Mouse (Mus musculus): ENCODE measurements around the gene Cyp2d10. TPM values are rescaled to one million over a fixed set of nuclear protein-coding genes. Genes with fewer than 3 reads are reported as not detected.
"Not testable (repeated sequence)": the region's sequence is repeated elsewhere in the genome, so short reads cannot be mapped to it uniquely, and the experiment has no call there.

Gene Cyp2d10
- total RNA-seq, 2 experiments from 2014 or later = 0.83 TPM; not detected in 1

DNA sequence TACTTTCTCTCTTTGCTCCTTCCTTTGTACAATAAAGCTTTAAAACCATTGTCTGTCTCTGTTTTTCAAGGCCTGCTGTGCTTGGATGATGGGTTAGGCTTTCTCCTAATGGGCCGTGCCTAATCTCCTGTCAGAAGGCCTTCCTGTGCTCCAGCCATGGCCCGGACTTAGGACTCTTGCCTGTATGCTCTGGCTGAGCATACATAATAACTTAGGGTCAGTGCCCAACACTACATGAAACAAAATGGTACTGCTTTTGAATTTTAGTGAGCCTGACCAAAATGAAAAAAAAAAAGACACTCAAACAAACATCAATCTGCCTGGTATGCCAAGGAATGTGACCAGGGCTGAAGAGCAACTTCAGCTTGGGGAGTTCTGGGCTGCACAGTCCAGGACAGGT is 5.5 kb downstream of the Cyp2d10 start:
- DNase-seq = no peak

DNA sequence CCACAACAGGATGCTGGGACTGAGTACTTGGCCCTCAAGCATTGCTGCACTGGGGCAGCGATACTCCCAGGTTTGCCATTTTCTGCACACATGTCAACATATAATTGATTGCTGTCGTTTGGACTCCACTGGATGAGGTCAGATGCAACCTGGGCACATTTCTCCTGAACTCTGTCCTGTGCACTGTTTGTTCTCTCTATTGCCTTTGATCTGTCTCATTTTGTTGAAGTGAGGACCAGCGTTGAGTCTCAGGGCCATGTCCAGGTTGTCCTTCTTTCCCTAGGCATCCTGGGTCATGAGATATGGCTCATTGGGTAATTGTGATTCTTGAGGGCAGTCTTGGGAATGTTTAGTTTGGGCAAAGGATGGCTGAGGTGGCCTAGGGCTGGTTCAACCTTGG is 11.0 kb downstream of the Cyp2d10 start:
- not testable (repeated sequence) for DNase-seq

DNA sequence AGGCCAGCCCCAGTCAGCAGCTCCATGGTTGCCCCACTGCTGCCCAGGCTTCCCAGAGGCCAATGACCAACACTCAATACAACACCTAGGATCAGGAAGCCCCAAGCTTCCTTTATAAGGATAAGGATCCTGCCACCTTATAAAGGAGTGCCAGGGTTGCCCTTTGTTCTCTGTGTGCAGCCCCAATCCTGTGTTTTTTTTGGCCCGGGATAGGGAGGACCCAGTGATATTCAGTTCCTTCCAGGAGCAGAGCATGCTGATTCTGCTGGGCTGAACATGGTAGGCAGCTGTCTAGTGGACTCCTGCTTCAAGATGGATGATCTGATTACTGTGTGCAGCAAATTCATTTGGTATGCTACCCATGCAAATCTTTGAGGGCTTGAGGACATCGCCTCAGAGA is 13.1 kb downstream of the Cyp2d10 start, which contains the start of gene Cyp2d11:
TSS of gene Cyp2d11 (minus strand) at position 101 of the 400 bp plus-strand sequence.
- not testable (repeated sequence) for DNase-seq

DNA sequence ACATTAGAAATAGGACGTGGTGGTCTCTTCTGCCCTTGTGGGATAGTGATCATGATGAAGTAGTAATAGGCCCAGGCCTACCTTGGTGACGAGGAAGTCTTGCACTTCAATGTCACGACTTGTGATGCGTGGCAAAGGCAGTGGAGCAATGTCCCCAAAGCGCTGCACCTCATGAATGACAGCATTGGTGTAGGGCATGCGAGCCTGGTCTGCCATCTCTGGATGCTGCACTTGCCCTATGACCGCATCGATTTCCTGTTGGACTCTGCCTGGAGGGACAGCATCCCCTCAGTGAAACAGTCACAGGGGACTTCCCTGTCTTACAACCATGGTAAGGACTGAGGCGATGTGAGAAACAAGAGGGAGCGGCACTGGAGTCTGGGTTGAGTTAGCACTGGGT is 17.1 kb downstream of the Cyp2d10 start:
- not testable (repeated sequence) for DNase-seq

DNA sequence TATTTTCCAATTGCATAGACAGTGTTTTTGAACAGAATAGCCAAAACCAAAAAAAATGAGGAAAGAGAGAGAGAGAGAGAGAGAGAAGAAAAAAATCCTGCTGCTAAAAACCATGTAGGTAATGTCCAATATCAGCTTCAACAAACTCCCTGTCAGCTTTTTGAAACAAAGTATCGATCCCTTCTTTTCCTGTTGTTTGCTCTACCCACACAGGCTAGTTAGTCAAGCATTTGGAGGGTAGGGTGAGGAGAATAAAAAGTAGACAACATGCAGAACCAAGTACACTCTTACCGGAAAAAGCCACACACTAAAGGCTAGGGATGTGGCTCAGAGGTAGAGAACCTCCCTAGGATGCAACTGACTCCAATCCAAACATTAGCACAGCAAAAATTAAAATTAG is 21.3 kb downstream of the Cyp2d10 start:
- DNase-seq = no peak

DNA sequence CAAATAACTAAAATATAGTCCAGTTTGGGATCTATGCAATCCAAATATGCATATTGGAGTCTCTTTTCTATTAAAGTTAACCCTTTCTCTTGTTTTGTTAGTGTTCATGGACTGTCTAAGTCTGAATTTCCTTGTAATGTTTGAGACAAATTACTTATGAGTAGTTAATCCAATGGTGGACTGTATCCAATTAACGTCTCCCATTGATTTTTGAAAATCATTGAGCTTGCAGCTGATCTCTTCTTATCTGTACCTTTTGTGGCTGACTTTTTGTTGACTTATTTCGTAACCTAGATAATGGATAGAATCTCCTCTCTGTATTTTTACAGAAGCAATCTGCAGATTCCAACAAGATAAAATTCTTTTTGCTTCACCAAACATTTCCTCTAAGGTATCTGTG is 24.6 kb downstream of the Cyp2d10 start:
- no peak for DNase-seq

DNA sequence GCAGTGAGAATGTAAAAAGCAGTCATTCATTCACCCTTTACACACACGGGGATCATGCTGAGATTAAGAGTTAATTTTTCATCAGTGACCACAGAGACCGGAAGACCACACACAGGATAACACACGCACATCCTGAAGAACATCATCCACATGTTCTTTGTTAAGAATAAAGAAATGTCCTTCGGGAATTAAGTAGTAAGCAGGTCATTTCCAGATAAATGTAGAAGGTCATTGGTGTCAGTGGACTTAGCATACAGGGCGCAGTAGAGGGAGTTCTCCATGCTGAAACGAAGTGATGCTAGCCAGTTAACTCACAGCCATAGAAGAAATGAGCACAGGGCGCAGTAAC is 26.3 kb downstream of the Cyp2d10 start:
- no peak for DNase-seq

DNA sequence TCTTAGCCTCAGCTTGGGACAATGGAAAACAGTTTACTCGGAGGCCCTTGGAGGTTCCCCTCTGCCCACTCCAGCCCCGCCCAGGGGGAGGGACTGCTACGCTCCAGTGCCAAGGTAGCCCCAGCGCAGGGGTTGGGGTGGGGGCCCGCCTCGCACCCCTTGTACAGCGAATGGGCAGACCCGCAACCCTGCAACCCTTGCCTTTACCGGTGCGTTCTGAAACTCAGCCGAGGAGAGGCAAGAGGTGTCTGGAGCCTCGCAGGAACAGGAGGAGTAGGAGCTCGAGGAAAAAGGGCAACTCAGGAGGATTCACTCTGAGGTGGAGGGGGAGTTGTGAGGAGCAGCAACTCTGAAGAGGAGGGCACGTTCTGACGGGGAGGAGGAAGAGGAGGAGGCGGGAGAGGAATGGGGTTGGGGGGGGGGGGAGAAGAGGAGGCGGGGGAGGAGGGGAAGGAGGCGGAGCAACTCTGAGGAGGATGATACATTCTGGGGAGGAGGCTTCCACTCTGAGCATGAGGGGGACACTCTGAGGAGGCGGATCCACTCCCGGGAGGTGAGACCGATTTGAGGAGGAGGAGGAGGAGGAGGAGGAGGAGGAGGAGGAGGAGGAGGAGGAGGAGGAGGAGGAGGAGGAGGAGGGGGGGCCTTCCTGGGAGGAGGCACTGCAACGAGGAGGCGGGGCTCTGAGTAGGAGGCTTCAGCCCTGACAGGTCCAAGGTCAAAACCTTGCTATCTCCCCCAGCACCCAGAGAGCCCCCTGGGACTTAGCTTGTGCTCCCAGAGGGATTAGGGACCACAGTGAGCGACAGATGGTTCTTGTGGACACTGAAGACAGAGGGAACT is 26.9 kb downstream of the Cyp2d10 start, which contains the start of gene Cyp2d22:
TSS of gene Cyp2d22 (minus strand) at position 390 of the 843 bp plus-strand sequence.
- peak; percentile 67 to 81 for DNase-seq

DNA sequence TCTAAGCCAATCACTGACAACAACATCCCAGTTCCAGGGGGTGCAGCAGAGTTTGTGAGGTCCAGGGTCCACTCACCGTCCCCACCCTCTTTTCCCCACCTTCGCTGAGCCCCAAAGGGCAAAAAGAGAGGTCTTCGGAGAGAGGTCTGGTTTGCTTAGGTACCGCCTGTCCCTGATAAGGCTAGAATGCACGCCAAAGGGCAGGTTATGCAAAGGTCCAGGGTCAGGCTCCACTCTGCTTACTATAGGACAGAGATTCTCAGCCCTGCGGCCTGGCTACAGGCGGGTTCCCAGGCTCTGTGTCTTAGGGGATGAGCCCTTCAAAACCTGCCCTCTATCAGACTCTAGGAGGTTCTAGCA is 27.5 kb downstream of the Cyp2d10 start:
- DNase-seq = no peak

DNA sequence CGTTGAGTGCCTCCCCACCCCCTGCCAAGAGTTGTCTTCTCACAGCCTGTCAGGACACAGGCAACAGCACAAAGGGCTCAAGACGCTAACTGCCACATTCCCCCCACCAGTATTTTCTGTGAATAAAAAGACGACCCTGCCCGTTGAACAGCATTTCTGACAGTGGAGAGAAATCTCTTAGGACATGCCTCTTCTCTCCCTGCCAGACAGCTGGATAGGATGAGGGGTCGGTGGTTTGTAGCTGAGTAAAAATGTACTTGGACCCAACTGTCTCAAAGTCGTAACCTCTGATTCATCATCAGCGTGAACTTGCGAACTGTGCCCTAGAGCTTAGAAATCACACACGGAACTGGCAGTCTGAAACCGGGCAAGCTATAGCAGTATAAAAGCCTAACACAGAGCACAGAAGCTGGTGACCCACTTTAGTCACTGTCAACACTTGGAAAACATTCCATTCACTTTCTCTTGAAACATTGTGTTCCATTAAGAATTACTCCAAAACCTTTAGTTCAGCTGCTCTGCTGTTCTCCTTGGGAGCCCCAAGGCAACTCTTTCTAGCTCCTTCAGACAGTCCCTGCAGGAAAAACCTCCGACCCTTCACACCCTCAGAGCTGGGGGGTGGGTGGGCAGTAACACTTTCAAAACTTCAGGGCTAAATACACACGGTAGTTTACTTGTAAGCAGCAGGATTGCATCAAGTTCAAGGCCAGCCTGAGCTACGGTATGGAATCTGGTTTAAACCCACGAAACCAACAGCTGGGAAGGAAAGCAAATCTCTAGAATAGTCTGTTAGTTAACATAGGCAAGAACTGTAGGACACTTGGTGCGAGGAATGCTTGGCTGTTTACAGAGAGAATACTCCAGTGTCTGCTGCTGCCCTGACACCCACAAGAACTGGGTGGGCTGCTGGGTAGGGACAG is 28.5 kb downstream of the Cyp2d10 start:
- DNase-seq = no peak

DNA sequence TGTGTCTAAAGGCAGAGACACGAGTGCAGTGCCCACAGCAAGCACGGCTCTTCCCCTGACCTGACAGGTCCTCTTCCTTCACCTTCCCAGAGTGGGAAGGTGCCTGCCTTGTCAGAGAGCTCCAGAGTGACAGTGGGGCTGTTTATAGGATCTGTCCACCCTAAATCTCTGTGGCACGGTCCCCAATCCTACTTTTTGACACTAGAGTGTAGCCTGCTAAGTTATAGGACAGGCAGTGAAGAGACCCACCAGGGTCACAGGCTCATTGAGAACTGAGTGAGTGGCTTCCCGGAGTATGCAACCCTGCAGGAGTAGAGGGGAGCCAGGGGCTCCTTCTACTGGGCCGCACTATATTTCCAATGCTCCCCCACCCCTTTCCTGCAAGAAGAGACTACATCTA is 29.3 kb downstream of the Cyp2d10 start:
- no peak for DNase-seq

DNA sequence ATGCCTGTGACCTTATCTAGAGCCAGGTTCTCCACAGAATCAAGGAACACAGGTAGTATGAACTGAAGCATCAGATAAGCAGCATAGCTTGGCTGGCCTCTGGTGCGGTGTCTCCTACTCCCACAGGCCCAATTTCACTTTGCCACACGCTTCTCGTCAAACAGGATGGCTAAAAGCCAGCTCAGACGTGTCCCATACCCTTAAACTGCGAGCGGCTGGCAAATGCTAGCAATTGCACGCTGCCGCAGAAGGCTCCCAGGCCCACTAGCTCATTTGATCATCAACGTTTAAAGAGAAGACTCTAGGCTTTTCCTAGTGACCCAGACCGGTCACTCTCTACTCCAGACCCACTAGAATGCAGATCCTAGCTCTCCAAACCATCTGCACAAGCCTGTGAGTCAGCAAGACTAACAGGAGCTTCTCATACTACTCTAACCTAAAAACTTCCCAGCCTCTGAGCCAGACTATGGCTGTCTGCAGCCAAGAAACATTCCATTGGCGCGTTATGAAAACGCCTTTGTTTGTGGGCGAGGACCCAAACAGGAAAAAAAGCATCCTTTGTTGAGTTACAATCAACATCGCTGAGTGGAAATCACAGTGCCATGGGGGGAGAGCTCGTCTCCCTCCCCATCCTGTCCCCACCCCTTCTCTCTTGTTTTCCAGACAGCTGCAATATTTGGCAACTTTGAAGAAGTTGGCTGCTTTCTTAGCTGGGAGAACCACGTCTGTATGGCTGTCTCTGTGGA is 30.4 kb downstream of the Cyp2d10 start:
- DNase-seq = peak in 1 of 2 experiments; percentile 57

DNA sequence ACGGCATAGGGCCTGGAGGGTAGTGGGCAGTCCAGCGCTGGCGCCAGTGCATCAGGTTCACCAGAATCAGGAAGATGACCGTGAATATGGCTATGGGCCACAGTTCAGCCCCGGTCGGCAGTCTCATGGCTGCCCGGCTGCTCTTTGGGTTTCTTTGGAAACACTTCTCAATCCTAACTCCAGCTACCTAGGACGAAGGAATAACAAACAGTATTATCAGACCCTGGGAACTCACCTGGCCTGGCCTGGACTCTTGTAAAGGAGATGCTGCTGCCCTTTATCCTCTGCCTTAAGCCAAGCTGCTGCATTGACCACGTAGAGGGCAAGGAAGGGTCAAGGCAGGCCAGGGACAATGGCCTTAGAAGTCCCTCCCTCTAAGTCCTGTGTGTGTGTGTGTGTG is 31.1 kb downstream of the Cyp2d10 start:
- DNase-seq = no peak

DNA sequence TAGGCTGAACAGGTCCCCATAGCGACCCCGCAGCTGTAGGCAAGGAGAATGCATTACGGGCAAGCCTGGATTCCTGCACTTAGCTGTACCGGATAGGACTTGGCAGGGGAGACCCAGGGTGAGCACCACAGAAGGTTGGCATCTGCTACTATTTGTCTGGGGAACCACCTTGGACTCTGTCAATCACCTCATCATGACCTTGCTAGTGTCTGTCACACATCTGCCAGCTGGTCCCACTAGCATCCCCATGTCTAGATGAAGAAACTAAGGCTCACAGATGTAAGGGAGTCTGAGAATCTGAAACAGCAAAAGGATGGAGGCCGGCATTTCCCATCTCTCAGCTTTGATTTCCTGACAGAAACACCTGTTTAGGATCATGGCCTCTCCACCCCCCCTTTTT is 32.6 kb downstream of the Cyp2d10 start:
- no peak for DNase-seq

DNA sequence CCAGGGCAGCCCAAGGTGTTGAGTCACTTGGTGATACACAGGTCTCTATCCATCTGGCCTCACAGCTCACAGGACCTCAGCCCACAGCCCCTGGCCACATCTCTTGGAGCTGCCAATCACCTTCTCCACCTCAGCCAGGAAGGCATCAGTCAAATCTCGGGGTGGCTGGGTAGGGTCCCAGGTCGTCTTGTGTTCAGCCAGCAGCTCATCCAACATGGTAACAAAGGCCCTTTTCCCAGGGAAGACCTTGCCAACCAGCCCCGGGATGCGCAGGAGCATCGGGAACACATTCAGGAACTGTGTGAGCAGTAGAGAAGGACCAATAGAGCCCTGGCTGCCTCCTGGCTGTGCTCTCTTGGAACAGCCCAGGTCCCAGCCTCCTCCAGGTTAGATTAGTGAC is 34.0 kb downstream of the Cyp2d10 start:
- DNase-seq = no peak

DNA sequence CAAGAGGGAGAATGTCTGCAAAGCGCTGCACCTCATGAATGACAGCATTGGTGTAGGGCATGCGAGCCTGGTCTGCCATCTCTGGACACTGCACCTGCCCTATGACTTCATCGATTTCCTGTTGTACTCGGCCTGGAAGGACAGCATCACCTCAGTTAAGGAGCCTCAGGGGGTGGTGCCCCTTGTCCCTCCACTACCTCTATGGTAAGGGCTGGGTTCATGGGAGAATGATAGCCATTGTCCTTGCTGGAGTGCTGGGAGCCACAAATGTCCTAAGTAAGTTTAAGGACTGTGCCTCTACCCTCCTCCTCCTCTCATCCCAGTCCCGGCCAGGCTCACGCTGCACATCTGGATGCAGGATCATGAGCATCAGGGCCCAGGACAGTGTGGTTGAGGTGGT is 34.5 kb downstream of the Cyp2d10 start:
- DNase-seq = no peak

DNA sequence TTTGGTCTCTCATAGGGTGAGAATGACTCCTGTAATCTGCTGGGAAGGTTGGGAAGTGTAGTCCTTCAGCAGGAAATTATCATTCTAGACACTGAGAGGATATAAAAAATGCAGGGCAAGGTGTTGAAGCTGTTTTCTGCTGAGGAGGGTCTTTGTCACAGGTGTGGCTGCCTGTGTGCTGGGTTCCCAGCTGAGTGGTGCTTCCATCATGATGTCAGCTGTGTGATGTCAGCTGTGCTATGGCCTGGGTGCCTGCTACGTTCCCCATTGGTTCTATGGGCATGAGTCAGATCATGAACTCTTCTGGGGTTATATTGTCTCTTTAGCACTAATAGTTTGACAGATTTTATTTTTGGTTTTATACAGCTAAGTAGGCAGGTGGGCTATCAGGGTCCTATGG is 38.1 kb downstream of the Cyp2d10 start:
- no peak for DNase-seq

DNA sequence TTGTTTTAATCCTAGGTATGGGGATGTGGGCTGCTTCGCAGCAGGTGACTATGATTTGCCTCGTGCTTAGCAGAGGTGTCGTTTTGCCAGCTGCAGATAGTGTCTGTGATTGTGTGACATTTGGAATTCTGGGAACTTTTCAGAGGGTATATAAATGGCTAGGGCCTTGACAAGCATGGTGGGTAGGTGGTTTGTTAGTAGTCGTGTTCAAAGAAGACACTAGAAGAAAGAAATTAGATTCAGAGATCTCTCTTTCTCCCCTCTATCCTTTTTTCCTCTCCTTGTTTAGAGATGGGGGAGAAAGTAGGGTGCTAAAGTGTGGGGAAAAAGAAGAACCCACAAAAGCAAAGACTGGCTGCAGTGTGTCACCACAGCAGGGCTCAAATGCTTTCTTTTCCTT is 38.8 kb downstream of the Cyp2d10 start:
- no peak for DNase-seq

DNA sequence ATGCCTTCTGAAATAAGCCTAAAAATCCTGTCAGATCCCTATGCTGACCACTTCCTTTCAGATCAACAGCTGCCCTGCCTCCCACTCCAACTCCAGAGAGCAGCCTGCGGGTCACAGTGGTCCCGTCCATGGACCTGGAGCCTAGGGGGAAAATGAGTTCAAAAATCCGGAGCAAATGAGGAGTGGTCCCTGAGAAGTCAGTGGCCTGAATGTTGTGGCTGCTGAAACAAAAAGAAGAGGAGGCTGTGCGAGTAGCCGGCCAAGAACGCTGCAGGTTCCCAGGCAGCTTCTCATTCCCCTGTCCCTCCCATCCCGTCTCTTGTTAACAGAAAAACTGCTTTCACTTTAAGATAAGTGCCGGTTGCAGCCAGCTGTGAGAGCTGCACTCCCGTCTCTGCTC is 42.4 kb downstream of the Cyp2d10 start:
- not testable (repeated sequence) for DNase-seq

DNA sequence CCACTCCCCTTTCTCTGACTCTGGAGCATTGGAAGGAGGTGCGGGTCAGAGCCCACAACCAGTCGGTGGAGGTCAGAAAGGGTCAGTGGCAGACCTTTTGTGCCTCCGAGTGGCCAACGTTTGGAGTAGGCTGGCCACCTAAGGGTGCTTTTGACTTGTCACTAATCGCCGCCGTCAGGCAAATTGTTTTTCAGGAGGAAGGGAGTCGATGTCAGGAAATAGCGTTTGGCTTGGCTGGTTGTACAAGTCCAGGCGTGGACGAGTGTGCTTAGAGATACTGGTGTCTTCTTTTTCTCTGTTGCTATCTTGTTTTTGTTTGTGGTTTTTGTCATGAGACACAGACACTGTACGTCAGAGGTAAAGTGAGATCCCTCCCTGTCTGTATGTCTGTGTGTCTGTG is 43.2 kb downstream of the Cyp2d10 start:
- DNase-seq = not testable (repeated sequence)

DNA sequence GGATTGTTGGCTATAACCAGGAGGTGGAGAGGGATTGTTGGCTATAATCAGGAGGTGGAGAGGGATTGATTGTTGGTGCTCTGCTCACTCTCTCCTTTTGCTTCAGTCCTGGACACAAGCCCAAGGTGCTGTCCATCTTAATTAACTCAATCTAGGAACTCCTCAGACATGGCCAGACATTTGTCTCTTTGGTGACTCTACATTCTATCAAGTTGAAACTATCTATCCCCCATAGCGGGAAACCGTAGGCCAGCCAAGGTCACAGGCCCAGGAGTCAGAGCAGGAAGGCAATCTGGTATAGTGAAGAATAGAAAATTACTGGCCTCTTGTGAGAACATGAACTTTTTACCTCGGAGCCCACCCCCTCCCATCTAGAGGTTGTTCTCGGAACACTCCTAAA is 44.8 kb downstream of the Cyp2d10 start:
- DNase-seq = peak in 1 of 2 experiments; percentile 40

DNA sequence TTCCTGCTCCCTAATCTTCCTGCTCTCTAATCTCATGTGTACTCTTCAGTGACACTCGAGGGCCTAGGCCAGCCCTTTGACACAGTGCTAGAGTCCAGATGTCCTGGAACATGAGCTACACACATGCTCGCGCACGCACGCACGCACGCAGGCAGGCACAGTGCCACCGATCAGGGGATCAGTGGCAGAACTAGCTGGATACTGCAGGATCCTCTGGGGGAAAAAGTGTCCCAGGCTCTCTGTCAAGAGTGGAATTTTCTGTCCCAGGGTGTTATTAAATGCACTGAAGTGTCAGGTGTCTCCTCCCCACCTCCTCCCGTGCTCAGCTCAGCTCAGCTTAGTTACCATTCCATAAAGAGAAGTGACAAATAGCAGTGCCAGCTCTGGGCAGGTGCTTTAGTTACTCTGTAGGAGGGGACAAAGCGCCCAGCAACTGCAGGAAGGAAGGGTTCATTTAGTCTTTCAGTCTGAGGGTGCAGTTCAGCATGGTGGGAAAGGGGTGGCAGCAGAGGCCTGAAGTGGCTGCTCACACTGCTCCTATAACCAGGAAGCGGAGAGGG is 45.5 kb downstream of the Cyp2d10 start:
- peak in 1 of 2 experiments; percentile 32 for DNase-seq

All from adrenal gland, postnatal 36 days (tissue).